ENCODE assay signal across 9 mouse cellular contexts in the genomic region with DNA sequence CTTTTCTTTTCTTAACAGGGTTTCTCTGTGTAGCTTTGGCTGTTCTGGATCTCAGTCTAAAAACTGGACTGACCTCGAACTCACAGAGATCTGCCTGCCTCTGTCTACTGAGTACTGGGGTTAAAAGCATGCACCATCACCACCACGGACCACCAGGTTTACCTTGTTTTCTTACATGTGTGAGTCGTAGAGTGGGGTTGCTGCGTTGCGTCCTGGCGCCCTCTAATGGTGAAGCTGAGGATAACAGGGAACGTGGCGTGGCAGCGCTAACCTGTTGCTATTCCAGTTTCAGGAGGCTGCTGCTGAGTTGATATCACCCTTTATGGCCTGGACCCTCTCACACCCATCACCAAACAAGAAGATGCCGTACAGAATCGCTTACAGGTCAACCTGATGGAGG. TPM values are rescaled to one million over a fixed set of nuclear protein-coding genes. Genes with fewer than 3 reads are reported as not detected.
DNase-seq lines count a peak whose midpoint lies in the region; ATAC-seq and TF ChIP-seq lines count a peak whose summit lies in the region.
"Had no signal": no experiment of that assay in that cellular context is flagged by ENCODE, and none has a peak within 500 bp of the region (broad histone marks: within the 10 kb centered on the region; RNA-seq: fewer than 3 reads in every experiment).

No protein-coding gene starts in this region.

- no peaks in the 10 kb centered on the region for H3K9me3 ChIP-seq in hindbrain, embryonic 11.5 days (ENCODE audit: control insufficient read depth, low read length)
- H3K9me3 ChIP-seq in hindbrain, embryonic 13.5 days: no peaks in the 10 kb centered on the region
- H3K9me3 ChIP-seq: embryonic facial prominence, embryonic 13.5 days had no signal

- no peak overlapping the region for H3K4me3 ChIP-seq in hindbrain, embryonic 11.5 days (ENCODE audit: low read depth, low read length)
- no peak overlapping the region for H3K4me3 ChIP-seq in hindbrain, embryonic 13.5 days
- no peak overlapping the region for H3K4me3 ChIP-seq in embryonic fibroblast, embryonic 13.5 days (ENCODE audit: insufficient read depth, low read length)
- H3K4me3 ChIP-seq in testis, adult 2 months (ENCODE audit: control insufficient read depth, low read depth, low read length): peak overlapping the region; percentile 95

- intact Hi-C loops in left cerebral cortex, postnatal 14 days (cut with DNase I): loop anchor here (5.0 to 10.0 kb wide), 2 partner anchors 115 to 213 kb away; no protein-coding TSS in a partner anchor

- H3K27ac ChIP-seq in hindbrain, embryonic 11.5 days (ENCODE audit: low read depth, low read length): no peak overlapping the region
- no peak overlapping the region for H3K27ac ChIP-seq in hindbrain, embryonic 13.5 days
- H3K27ac ChIP-seq in embryonic fibroblast, embryonic 13.5 days (ENCODE audit: insufficient read depth, low read length): no peak overlapping the region
- no peak overlapping the region for H3K27ac ChIP-seq in testis, adult 2 months (ENCODE audit: control insufficient read depth, insufficient read depth, low read depth, low read length)

- no peak for ATAC-seq in hindbrain, embryonic 11.5 days (ENCODE audit: low FRiP score)
- no peak for ATAC-seq in hindbrain, embryonic 13.5 days (ENCODE audit: low FRiP score)

- no peaks in the 10 kb centered on the region for H3K36me3 ChIP-seq in hindbrain, embryonic 11.5 days (ENCODE audit: control insufficient read depth, insufficient read depth, low read length)
- peaks cover 5% of the 10 kb centered on the region; the same call in 1 of the 2 replicates for H3K36me3 ChIP-seq in hindbrain, embryonic 13.5 days
- no peaks in the 10 kb centered on the region for H3K36me3 ChIP-seq in testis, adult 2 months (ENCODE audit: control insufficient read depth, insufficient read depth, low read length)
- H3K36me3 ChIP-seq: embryonic facial prominence, embryonic 13.5 days had no signal

- no peak for TF ChIP-seq POLR2A in embryonic fibroblast, embryonic 13.5 days (IDR thresholded peaks at IDR 0.05; ENCODE audit: low read depth, low read length)
- TF ChIP-seq POLR2A in testis, adult 2 months (IDR thresholded peaks at IDR 0.05; ENCODE audit: control insufficient read depth, low read depth, low read length): no peak; the same call in 1 of the 2 replicates

- TF ChIP-seq CTCF in embryonic fibroblast, embryonic 13.5 days (IDR thresholded peaks at IDR 0.05; ENCODE audit: borderline replicate concordance, insufficient read depth, low read length): peak; percentile 100
- TF ChIP-seq CTCF in testis, adult 2 months (IDR thresholded peaks at IDR 0.05; ENCODE audit: control insufficient read depth, insufficient read depth, insufficient replicate concordance, low read depth, low read length): peak; percentile 100

- no peak overlapping the region for H3K9ac ChIP-seq in hindbrain, embryonic 11.5 days (ENCODE audit: low read depth, low read length)
- H3K9ac ChIP-seq in hindbrain, embryonic 13.5 days: no peak overlapping the region

- H3K4me1 ChIP-seq in hindbrain, embryonic 11.5 days (replicated peaks; ENCODE audit: control insufficient read depth, insufficient read depth, low read length): peaks cover 5% of the 10 kb centered on the region; the same call in 1 of the 2 replicates
- H3K4me1 ChIP-seq in hindbrain, embryonic 13.5 days (replicated peaks): peaks cover 37% of the 10 kb centered on the region
- peaks cover 2% of the 10 kb centered on the region; the same call in 1 of the 2 replicates for H3K4me1 ChIP-seq in embryonic fibroblast, embryonic 13.5 days (ENCODE audit: control insufficient read depth, insufficient read depth, low read length)
- H3K4me1 ChIP-seq in testis, adult 2 months (ENCODE audit: control insufficient read depth, insufficient read depth, low read length): peaks cover 6% of the 10 kb centered on the region

- DNase-seq in hindbrain, embryonic 11.5 days (ENCODE audit: low spot score): peak; percentile 78
- DNase-seq in adrenal gland, postnatal 25 days: peak; percentile 78
- DNase-seq in heart, postnatal 4 days: peak; percentile 87
- peak; percentile 79 to 83 for DNase-seq in left cerebral cortex, postnatal 14 days (ENCODE audit: low spot score in 2 of 2)
- peak; percentile 55 to 75 for DNase-seq in monocyte, adult 2 months (ENCODE audit: low read depth in 1 of 2, low spot score in 2 of 2)

- 9% methylated on average over 11 of the region's 11 CpGs for WGBS in hindbrain, embryonic 11.5 days
- WGBS in hindbrain, embryonic 13.5 days: 9% methylated on average over 11 of the region's 11 CpGs

- no peaks in the 10 kb centered on the region for H3K27me3 ChIP-seq in hindbrain, embryonic 11.5 days (ENCODE audit: control insufficient read depth, insufficient read depth, low read length)
- no peaks in the 10 kb centered on the region; the same call in 1 of the 2 replicates for H3K27me3 ChIP-seq in hindbrain, embryonic 13.5 days
- no peaks in the 10 kb centered on the region for H3K27me3 ChIP-seq in testis, adult 2 months (ENCODE audit: control insufficient read depth, insufficient read depth, low read length)
- H3K27me3 ChIP-seq: embryonic facial prominence, embryonic 13.5 days had no signal

- H3K4me2 ChIP-seq in hindbrain, embryonic 11.5 days (replicated peaks; ENCODE audit: low read depth, low read length): no peak overlapping the region
- H3K4me2 ChIP-seq in hindbrain, embryonic 13.5 days: no peak overlapping the region

RNA-seq across cellular contexts. Expression of gene Rac1, which starts 19.5 kb away (rescaled TPM):
- 471 and 512 TPM in 2 replicates for polyA plus RNA-seq in hindbrain, embryonic 11.5 days (2014; fragmentation: Nextera tagmentation; extraction: Ambion mirVana)
- 390 and 391 TPM in 2 replicates for polyA plus RNA-seq in hindbrain, embryonic 13.5 days (2015; fragmentation: Nextera tagmentation; extraction: Ambion mirVana)
- total RNA-seq in adrenal gland, postnatal 25 days (2021): 358 and 372 TPM in 2 replicates
- polyA plus RNA-seq in embryonic fibroblast, embryonic 13.5 days (2011; ENCODE audit: insufficient read length, low read depth, missing spikeins): 474 and 478 TPM in 2 replicates
- 100 to 1,000 TPM; 317 to 339 TPM for total RNA-seq in heart, postnatal 4 days (2021)
- 100 to 1,000 TPM; 403 TPM for total RNA-seq in left cerebral cortex, postnatal 14 days (2021)
- 41.9 and 44.2 TPM in 2 replicates for polyA plus RNA-seq in testis, adult 2 months (2012; rRNA removed)
